Mouse (Mus musculus): ENCODE data around the gene Sec24d. TPM values are rescaled to one million over a fixed set of nuclear protein-coding genes. Genes with fewer than 3 reads are reported as not detected.

Gene Sec24d
- total and polyA plus RNA-seq, 2 experiments, result 46.4 to 89.7 TPM

DNA sequence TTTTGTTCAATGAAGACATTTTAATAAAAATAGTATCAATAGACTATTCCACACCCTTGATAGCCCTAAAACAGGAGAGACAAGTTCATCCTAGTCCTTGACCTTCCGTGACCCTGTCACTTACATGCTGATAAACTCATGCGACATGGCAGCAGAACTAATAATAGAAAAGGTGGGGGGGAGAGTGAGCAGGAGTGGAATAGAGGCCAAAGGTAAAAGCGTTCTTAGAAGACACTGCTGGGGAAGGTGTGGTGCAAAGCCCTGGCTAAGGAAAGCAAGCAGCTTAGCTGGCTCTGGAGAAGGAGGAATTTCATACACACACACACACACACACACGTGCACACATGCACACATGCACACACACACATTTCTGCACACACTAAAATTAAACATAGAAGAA lies 57.1 kb downstream of the Sec24d start:
- Histone ChIP-seq H3K27me3 (ENCODE audit: control insufficient read depth, insufficient read depth, low read length) (no peaks in the 10 kb centered on the region), H3K79me2 (ENCODE audit: control insufficient read depth, insufficient read depth, low read length) (no peaks in the 10 kb centered on the region; the same call in 1 of the 2 replicates), H3K36me3 (ENCODE audit: control insufficient read depth, insufficient read depth, low read length) (peaks cover 27% of the 10 kb centered on the region), H3K4me3 (ENCODE audit: insufficient read depth, low read depth, low read length) (no peak overlapping the region), H3K4me1 (ENCODE audit: control insufficient read depth, insufficient read depth, low read length) (no peaks in the 10 kb centered on the region), H3K9ac (ENCODE audit: low read depth, low read length) (no peak overlapping the region), H3K27ac (replicated peaks; ENCODE audit: insufficient read depth, low read depth, low read length) (no peak overlapping the region)
- DNase-seq (ENCODE audit: extremely low read depth, low read depth, low spot score), result no peak
- TF ChIP-seq CTCF (IDR thresholded peaks at IDR 0.05; ENCODE audit: low read depth, low read length) (no peak), POLR2A (IDR thresholded peaks at IDR 0.05; ENCODE audit: extremely low read depth, insufficient read depth, low read length) (no peak)
- 61% methylated on average over 4 of the region's 4 CpGs for WGBS

- WGBS, result 71% methylated on average over 6 of the region's 6 CpGs
- Histone ChIP-seq H3K4me3 (ENCODE audit: insufficient read depth, low read depth, low read length) (no peak overlapping the region), H3K27ac (replicated peaks; ENCODE audit: insufficient read depth, low read depth, low read length) (no peak overlapping the region), H3K9ac (ENCODE audit: low read depth, low read length) (no peak overlapping the region), H3K4me1 (ENCODE audit: control insufficient read depth, insufficient read depth, low read length) (peaks cover 2% of the 10 kb centered on the region), H3K27me3 (ENCODE audit: control insufficient read depth, insufficient read depth, low read length) (no peaks in the 10 kb centered on the region), H3K79me2 (ENCODE audit: control insufficient read depth, insufficient read depth, low read length) (no peaks in the 10 kb centered on the region; the same call in 1 of the 2 replicates), H3K36me3 (ENCODE audit: control insufficient read depth, insufficient read depth, low read length) (peaks cover 43% of the 10 kb centered on the region)
- TF ChIP-seq CTCF (IDR thresholded peaks at IDR 0.05; ENCODE audit: low read depth, low read length) (no peak), POLR2A (IDR thresholded peaks at IDR 0.05; ENCODE audit: extremely low read depth, insufficient read depth, low read length) (no peak)
- peak; percentile 38 for DNase-seq (ENCODE audit: extremely low read depth, low read depth, low spot score)
Observed at GRCm38 (mm10) chr3:123329251-123329650, 62.0 kb downstream of the Sec24d start.

DNA sequence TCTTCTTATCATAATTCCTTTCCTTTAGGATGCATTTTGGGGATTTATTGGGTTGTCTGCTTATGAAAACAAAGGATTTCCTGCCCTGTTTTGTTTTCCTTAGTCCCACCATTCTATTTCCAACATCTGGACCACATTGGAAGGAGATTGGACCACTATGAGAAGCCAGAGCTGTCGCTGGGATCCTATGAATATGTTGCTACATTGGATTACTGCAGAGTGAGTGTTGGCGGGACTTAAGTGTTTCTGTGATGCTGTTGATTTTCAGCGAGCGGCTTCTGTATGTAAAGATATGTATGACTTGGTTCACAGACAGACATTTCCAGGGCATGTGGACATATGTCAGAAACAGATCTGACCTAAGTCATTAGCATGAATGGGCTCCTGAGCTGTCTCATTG lies 63.0 kb downstream of the Sec24d start:
- no peaks in the 10 kb centered on the region; the same call in 1 of the 2 replicates for H3K79me2 ChIP-seq (ENCODE audit: control insufficient read depth, insufficient read depth, low read length)
- H3K9ac ChIP-seq (ENCODE audit: low read depth, low read length), result no peak overlapping the region
- 95% methylated on average over 4 of the region's 4 CpGs for WGBS
- H3K27ac ChIP-seq (replicated peaks; ENCODE audit: insufficient read depth, low read depth, low read length), result no peak overlapping the region
- peaks cover 42% of the 10 kb centered on the region for H3K36me3 ChIP-seq (ENCODE audit: control insufficient read depth, insufficient read depth, low read length)
- no peak for TF ChIP-seq CTCF (IDR thresholded peaks at IDR 0.05; ENCODE audit: low read depth, low read length)
- TF ChIP-seq POLR2A (IDR thresholded peaks at IDR 0.05; ENCODE audit: extremely low read depth, insufficient read depth, low read length), result no peak
- H3K4me1 ChIP-seq (ENCODE audit: control insufficient read depth, insufficient read depth, low read length), result peaks cover 2% of the 10 kb centered on the region
- H3K27me3 ChIP-seq (ENCODE audit: control insufficient read depth, insufficient read depth, low read length), result no peaks in the 10 kb centered on the region
- H3K4me3 ChIP-seq (ENCODE audit: insufficient read depth, low read depth, low read length), result no peak overlapping the region
- no peak for DNase-seq (ENCODE audit: extremely low read depth, low read depth, low spot score)

DNA sequence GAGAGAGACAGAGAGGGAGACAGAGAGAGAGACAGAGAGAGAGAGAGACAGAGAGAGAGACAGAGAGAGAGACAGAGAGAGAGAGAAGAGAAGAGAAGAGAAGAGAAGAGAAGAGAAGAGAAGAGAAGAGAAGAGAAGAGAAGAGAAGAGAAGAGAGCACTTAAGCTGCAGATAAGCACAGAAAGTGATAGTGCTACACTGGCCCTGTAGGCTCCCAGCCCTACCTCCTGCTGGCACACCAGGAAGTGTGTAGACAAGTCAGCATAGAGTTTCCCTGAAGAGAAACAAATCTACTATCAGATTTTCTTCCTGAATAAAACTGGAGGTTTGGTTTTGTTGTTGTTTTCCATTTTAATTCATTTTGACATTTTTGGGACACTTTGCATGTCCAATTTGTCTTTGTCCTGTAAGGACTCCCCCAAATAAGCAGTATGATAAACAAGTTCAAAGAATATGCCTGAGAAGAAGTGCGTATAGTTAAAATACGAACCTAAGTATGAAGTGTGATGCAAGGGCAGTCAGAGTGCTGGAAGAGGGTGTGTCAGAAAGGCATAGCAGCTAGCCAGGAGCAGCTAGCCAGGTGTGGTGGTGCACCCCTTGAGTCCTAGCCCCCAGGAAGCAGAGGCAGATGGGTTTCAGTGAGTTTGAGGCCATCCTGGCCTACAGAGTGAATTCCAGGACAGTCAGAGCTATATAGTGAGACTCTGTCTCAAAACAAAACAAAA lies 65.2 kb downstream of the Sec24d start:
- WGBS, result 70% methylated on average over 2 of the region's 2 CpGs
- no peaks in the 10 kb centered on the region; the same call in 1 of the 2 replicates for H3K79me2 ChIP-seq (ENCODE audit: control insufficient read depth, insufficient read depth, low read length)
- no peak overlapping the region for H3K27ac ChIP-seq (replicated peaks; ENCODE audit: insufficient read depth, low read depth, low read length)
- DNase-seq (ENCODE audit: extremely low read depth, low read depth, low spot score), result no peak
- peaks cover 2% of the 10 kb centered on the region for H3K4me1 ChIP-seq (ENCODE audit: control insufficient read depth, insufficient read depth, low read length)
- H3K36me3 ChIP-seq (ENCODE audit: control insufficient read depth, insufficient read depth, low read length), result peaks cover 47% of the 10 kb centered on the region
- H3K4me3 ChIP-seq (ENCODE audit: insufficient read depth, low read depth, low read length), result no peak overlapping the region
- TF ChIP-seq POLR2A (IDR thresholded peaks at IDR 0.05; ENCODE audit: extremely low read depth, insufficient read depth, low read length), result no peak
- no peak for TF ChIP-seq CTCF (IDR thresholded peaks at IDR 0.05; ENCODE audit: low read depth, low read length)
- H3K9ac ChIP-seq (ENCODE audit: low read depth, low read length), result no peak overlapping the region
- no peaks in the 10 kb centered on the region for H3K27me3 ChIP-seq (ENCODE audit: control insufficient read depth, insufficient read depth, low read length)

DNA sequence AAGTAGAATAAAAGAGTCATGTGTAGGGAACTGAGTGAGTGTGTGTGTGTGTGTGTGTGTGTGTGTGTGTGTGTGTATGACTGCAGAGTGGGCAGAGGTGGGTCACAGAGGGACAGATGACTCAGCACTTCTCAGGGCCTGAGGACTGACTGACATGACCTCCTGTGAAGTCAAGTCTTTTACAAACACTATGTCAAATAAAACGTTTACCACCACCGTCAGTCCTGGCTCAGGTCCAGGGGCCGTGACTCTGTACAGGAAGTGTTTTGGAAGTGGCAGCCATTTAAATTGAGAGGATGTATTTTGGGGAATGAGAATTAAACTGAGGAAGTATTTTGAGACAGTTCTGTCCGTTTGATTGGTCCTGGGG lies 65.8 kb downstream of the Sec24d start:
- no peak overlapping the region for H3K27ac ChIP-seq (replicated peaks; ENCODE audit: insufficient read depth, low read depth, low read length)

DNA sequence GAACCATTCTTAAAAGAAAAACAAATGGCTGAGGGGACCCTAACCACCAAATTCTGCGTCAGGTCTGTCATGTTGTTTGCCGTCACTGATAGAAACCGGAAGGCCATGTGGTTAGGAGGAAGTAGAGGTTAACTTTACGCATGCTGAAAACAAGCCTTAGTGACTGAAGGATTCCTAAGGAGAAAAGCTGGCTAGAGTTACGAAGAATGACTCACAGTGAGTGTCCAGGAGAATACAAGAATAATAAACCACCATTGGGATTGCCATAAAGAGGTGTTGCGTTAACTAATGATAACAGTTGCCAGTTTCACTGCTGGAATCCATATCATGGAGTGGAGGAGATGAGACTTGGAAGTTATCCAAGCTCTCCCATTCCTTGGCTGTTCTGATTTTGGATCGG lies 67.7 kb downstream of the Sec24d start:
- H3K4me1 ChIP-seq (ENCODE audit: control insufficient read depth, insufficient read depth, low read length), result peaks cover 2% of the 10 kb centered on the region
- H3K9ac ChIP-seq (ENCODE audit: low read depth, low read length), result no peak overlapping the region
- H3K79me2 ChIP-seq (ENCODE audit: control insufficient read depth, insufficient read depth, low read length), result no peaks in the 10 kb centered on the region; the same call in 1 of the 2 replicates
- H3K4me3 ChIP-seq (ENCODE audit: insufficient read depth, low read depth, low read length), result no peak overlapping the region
- no peak for DNase-seq (ENCODE audit: extremely low read depth, low read depth, low spot score)
- H3K27me3 ChIP-seq (ENCODE audit: control insufficient read depth, insufficient read depth, low read length), result no peaks in the 10 kb centered on the region
- TF ChIP-seq CTCF (IDR thresholded peaks at IDR 0.05; ENCODE audit: low read depth, low read length) (no peak), POLR2A (IDR thresholded peaks at IDR 0.05; ENCODE audit: extremely low read depth, insufficient read depth, low read length) (no peak)
- WGBS, result 77% methylated on average over 7 of the region's 7 CpGs
- no peak overlapping the region for H3K27ac ChIP-seq (replicated peaks; ENCODE audit: insufficient read depth, low read depth, low read length)
- H3K36me3 ChIP-seq (ENCODE audit: control insufficient read depth, insufficient read depth, low read length), result peaks cover 47% of the 10 kb centered on the region

More for the DNA sequence above, 65.8 kb downstream of the Sec24d start:
- Histone ChIP-seq H3K36me3 (ENCODE audit: control insufficient read depth, insufficient read depth, low read length) (peaks cover 50% of the 10 kb centered on the region), H3K27me3 (ENCODE audit: control insufficient read depth, insufficient read depth, low read length) (no peaks in the 10 kb centered on the region), H3K4me3 (ENCODE audit: insufficient read depth, low read depth, low read length) (no peak overlapping the region), H3K9ac (ENCODE audit: low read depth, low read length) (no peak overlapping the region), H3K4me1 (ENCODE audit: control insufficient read depth, insufficient read depth, low read length) (peaks cover 2% of the 10 kb centered on the region), H3K79me2 (ENCODE audit: control insufficient read depth, insufficient read depth, low read length) (no peaks in the 10 kb centered on the region; the same call in 1 of the 2 replicates)
- TF ChIP-seq CTCF (IDR thresholded peaks at IDR 0.05; ENCODE audit: low read depth, low read length) (no peak), POLR2A (IDR thresholded peaks at IDR 0.05; ENCODE audit: extremely low read depth, insufficient read depth, low read length) (no peak)
- 13% methylated on average over 4 of the region's 4 CpGs for whole genome bisulfite sequencing
- DNase-seq (ENCODE audit: extremely low read depth, low read depth, low spot score), result peak; percentile 51

All from liver, adult 2 months (tissue).